Mouse (Mus musculus): ENCODE measurements around the gene Sde2.
"Not testable (repeated sequence)": the region's sequence is repeated elsewhere in the genome, so short reads cannot be mapped to it uniquely, and the experiment has no call there.

The Sde2 gene

DNA sequence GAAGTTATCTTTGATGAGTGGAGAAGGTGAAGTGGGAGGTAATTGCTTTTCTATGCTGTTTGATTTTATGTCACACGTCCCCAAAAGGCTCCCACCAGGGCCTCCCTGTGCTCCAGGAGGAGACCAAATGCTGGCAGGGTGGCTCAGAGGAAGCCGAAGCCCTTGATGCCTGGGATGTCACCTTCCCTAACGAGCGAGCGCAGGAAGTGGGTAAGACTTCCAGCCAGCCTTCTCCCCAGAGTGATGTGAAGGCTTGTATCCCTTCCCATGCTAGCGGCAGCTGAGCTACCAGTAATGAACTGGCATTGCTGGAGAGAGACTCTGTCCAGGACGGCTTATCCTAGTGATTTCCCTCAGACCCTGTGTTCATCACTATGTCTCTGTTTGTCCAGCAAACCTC is 32.8 kb downstream of the Sde2 start:
- no peak for DNase-seq (ENCODE audit: low spot score in 2 of 2)

DNA sequence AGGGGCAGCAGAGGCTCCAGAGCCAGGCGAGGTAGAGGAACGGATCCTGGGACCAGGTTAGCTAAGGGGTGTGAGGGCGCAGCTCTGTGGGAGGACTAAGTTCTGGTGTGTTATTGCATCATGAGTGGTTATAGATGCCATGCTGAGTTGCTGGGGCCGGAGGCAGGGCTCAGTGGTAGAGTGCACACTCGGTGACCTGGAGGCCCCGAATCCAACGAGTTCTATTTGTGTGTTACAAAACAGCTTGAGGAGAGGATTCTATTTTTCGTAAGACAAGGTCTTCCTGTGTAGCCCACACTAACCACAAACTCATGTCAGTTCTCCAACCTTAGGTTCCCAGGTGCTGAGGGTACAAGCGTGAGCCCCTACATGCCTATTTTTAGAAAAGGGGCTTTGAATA is 33.6 kb downstream of the Sde2 start:
- DNase-seq (ENCODE audit: low spot score in 2 of 2): no peak

GRCm38 (mm10) chr1:180888556-180889042 is 37.7 kb downstream of the Sde2 start:
- no peak for DNase-seq (ENCODE audit: low spot score in 2 of 2)

DNA sequence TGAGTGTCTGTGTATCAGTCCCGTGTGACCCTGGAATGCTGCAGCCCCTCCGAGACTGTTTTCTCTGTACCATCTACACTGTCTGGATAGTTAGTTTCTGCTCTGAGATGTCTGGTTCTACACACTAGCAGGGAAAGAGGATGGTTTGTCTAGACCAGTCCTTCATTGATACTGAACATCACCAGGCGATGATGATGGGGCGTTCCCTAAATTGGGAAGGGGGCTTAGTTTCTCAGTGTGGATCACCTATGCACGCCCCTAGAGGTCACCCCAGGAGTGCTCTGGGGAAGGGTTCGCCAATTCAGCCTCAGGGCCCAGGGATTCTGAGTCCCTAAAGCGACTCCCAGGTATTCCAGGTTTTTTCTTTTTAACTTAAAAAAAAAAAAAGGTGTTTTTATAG is 38.2 kb downstream of the Sde2 start:
- no peak for DNase-seq (ENCODE audit: low spot score in 2 of 2)

DNA sequence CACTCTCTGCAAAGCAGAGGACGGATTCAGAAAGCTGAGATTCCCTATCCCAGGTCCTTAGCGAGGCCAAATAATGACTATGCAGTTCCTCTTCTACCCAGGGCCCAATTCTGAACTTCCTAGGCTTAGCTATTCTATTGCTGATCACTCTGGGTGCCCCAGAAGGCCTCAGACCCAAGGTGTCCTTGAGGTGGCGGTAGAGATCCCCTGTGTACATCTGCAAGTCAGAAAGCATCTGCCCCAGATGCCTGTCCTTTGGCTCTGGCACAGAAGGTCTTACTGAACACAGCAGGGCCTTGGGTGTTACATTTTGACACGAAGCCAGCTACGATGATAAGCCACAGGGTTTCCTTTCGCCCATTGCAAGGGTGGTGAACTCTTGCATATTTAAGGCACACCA is 38.9 kb downstream of the Sde2 start:
- no peak for DNase-seq (ENCODE audit: low spot score in 2 of 2)

DNA sequence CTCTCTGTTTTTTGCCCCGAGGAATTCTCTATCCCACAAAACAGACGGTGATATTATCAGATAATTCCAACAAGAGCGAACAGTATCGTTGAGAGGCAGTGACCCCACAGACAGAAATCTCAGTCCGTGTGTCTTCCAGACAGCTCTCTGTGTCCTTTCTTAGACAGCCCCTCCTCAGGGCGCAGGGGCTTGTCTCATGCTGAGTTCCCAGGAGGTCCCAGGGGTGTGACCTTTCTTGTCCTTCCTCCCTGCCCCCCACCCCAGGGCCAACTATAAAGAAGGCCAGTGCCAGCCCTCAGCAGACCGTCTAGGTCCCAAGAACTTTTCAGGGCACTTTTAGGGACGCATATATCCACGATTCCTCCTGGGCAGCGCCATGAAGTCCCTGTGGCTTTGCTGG is 41.9 kb downstream of the Sde2 start, which contains the start of gene Lefty2:
TSS of gene Lefty2 (plus strand) at position 301 of the 400 bp plus-strand sequence.
- no peak for DNase-seq (ENCODE audit: low spot score in 2 of 2)

DNA sequence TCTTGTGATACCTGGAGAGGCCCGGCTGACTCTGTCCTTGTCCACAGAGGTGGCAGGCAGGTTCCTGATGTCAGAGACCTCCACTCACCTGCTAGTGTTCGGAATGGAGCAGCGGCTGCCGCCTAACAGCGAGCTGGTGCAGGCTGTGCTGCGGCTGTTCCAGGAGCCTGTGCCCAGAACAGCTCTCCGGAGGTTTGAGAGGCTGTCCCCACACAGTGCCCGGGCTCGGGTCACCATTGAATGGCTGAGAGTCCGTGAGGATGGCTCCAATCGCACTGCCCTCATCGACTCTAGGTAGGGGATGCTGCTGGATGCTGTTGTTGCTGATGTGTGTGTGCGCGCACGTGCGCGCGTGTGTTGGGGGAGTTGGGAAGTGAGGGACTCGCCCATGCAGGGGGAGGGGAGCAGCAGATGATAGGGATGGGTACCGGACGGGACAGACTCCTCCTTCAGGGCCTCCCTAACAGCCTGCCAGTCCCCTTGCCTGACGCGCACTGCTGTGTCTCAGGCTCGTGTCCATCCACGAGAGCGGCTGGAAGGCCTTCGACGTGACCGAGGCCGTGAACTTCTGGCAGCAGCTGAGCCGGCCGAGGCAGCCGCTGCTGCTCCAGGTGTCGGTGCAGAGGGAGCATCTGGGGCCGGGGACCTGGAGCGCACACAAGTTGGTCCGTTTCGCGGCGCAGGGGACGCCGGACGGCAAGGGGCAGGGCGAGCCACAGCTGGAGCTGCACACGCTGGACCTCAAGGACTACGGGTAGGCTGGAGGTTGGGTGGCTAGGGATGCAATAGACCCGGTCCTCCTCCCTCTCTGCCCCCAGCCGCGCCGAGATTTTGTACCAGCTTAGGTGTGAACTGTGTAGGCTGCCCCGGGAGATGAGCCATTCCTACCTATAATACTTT is 43.4 kb downstream of the Sde2 start:
- not testable (repeated sequence) for DNase-seq (ENCODE audit: low spot score in 2 of 2)

GRCm38 (mm10) chr1:180901107-180901506 is 50.2 kb downstream of the Sde2 start:
- DNase-seq (ENCODE audit: low spot score in 2 of 2): no peak

GRCm38 (mm10) chr1:180902915-180903314 is 52.0 kb downstream of the Sde2 start:
- no peak for DNase-seq (ENCODE audit: low spot score in 2 of 2)

GRCm38 (mm10) chr1:180903666-180904038 is 52.7 kb downstream of the Sde2 start:
- no peak for DNase-seq (ENCODE audit: low spot score in 2 of 2)

DNA sequence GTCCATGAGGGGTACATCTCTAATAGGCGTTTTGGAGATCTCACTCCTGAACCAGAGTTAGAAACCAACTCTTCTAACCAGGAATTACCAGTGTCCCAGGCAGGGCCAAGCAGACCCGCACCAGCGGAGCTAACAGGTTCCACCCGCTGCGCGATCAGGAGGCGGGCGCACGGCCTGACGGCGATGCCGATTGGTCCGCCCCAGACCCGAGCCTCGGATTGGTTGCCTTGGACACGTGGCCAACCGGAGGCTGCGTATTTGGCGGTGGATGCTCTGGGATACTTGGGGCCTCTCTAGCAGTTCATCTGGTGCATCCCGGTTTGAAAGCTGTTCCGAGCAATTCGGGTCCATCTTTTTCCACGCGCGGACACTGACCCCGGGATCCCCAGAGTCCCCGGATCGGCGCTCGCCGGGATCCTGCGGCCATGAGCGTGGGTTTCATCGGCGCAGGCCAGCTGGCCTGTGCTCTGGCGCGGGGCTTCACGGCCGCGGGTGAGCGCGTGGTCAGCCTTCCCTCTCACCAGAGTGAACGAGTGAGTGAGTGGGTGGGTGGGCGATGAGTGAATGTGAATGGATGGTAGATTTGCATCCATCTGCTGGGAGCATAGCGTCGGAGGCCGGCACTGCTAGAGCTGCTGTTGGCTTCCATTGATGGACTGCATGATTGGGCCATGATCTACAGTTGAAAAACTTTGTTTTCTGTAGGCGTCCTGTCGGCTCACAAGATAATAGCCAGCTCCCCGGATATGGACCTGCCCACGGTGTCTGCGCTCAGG is 53.3 kb downstream of the Sde2 start, which contains the start of gene Pycr2:
TSS of gene Pycr2 (plus strand) at position 255 of the 776 bp plus-strand sequence.
- peak; percentile 88 to 94 for DNase-seq (ENCODE audit: low spot score in 2 of 2)

DNA sequence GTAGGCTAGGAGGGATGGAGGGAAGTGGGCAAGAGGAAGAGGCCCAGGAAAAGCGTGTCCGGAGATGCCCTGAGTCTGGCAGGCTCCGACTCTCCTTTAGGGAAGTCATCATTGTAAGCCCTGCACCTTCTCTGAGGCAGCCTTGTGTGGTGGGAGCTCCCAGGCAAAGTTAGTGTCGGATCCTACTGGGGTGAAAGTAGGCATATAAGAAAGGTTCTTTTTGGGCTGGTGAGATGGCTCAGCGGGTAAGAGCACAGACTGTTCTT is 53.8 kb downstream of the Sde2 start:
- no peak for DNase-seq (ENCODE audit: low spot score in 2 of 2)

GRCm38 (mm10) chr1:180905307-180905706 is 54.4 kb downstream of the Sde2 start:
- no peak for DNase-seq (ENCODE audit: low spot score in 2 of 2)

DNA sequence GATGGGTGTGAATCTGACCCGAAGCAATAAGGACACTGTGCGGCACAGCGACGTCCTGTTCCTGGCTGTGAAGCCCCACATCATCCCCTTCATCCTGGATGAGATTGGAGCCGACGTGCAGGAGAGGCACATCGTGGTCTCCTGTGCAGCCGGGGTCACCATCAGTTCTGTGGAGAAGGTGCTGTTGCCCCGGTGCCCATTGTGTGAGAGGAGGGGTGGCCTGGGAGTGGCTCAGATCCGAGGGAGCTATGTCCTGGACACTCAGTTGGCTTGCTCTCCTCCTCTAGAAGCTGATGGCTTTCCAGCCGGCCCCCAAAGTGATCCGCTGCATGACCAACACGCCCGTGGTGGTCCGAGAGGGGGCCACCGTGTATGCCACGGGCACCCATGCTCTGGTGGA is 54.9 kb downstream of the Sde2 start:
- DNase-seq (ENCODE audit: low spot score in 2 of 2): no peak

- no peak for DNase-seq (ENCODE audit: low spot score in 2 of 2)
Measured at GRCm38 (mm10) chr1:180906461-180907147, 55.7 kb downstream of the Sde2 start.

- no peak for DNase-seq (ENCODE audit: low spot score in 2 of 2)
Measured at GRCm38 (mm10) chr1:180911138-180911537, 60.2 kb downstream of the Sde2 start.

DNA sequence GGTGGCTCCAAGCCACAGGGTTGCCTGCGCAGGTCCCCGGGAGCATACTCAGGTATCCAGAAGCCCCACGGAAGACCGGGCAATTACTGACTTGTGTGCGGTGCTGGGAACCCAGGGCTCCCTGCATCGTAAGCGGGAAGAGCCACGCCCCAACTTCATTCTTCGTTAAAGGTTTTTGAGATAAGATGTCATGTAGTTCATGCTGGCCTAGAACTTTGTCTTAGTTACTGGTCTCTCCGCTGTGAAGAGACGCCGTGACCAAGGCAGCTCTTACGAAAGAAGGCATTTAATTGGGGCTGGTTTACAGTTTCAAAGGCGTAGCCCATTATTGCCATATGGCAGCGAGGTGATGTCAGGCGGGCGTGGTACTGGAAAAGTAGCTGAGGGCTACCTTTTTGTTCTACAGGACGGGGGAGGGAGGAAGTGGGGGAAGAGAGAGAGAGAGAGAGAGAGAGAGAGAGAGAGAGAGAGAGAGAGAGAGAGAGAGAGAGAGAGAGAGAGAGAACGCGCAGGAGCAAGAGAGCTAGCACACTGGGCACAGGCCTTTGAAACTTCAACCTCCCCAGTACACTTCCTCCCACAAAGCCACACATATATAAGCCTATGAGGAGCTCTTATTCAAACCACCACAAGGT is 60.8 kb downstream of the Sde2 start:
- no peak for DNase-seq (ENCODE audit: low spot score in 2 of 2)

DNA sequence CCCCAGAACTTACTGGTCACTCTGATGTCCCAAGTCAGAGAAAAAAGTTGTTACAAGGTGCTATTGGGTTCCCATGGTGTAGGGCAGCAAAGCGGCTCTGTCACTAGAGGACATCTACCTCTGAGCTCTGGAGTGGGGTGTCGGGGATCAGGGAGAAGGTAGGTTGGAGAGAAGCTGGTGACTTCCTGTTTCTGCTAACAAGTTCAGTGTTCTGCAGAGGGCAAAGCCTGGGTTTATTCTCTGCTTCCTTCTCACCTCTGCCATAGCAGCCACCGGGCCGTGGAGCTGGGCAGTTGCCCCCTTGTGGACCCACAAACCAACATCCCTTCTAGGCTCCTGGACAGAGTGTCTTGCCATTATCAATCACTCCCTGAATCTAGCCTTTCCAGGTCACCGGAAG is 61.9 kb downstream of the Sde2 start:
- no peak for DNase-seq (ENCODE audit: low spot score in 2 of 2)

DNA sequence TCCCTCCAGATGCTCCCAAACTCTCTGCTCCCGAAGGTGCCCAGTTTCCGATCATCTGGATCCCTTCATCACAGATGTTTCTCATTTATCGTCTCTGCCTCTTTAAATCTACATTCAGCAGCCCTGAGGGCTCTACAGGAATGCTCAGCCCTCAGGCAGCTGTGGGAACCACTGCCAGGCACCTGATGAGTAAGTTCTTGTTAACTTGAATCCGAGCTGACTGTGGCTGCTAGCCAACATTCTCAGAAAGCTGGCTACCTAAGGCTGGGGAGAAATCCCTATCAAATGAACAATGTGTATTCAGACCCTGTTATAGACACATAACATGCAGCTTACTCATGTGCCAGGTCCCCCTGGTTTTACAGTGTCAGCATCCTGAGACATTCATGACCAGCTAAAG is 62.9 kb downstream of the Sde2 start:
- no peak for DNase-seq (ENCODE audit: low spot score in 2 of 2)

DNA sequence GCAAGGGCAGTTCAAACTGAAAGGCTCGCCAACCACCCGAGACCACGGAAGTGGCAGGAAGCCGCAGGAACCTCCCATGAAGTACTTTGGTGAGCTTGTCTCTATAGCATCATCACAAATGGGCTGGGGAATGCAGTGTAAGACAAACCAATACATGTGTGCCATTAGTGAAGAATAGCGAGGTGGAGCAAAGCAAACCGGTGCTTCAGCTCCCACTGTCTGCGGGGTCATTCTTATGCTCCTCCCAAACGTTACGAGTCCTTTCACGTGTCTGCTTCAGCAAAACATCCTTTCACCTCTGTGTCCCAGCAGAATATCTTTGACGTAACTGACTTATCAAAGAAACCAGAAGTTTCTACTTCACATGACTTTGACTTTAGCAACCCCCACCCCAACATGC is 65.5 kb downstream of the Sde2 start:
- DNase-seq (ENCODE audit: low spot score in 2 of 2): no peak

- no peak for DNase-seq (ENCODE audit: low spot score in 2 of 2)
Measured at GRCm38 (mm10) chr1:180917053-180917452, 66.1 kb downstream of the Sde2 start.

Measured in frontal cortex, postnatal 14 days (tissue).